Mouse (Mus musculus): ENCODE results near the gene Cdk8.

DNA sequence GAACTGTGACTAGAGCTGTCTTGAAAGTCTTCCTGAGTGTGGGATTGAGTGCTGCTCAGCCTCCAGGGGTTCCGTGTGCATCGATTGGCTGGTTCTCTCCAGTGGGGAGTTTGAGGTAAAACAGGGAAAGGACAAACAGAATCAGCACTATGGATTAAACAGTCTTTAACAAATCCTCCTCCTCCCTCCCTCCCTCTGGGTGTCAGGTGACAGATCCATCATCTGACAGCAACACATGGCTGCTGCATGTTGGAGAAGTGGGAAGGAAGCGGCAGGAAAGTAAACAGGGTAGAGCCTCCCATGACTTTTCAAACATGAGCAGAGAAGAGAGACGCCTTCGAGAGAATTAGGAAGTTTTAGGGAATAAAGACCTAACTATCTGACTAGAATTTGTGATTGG, 59.4 kb downstream of the Cdk8 start:
- no peak for TF ChIP-seq CHD2 (IDR thresholded peaks at IDR 0.05; ENCODE audit: low read depth, low read length)
- TF ChIP-seq ZC3H11A (IDR thresholded peaks at IDR 0.05; ENCODE audit: borderline replicate concordance, low read depth, low read length), result no peak
- TF ChIP-seq HCFC1 (IDR thresholded peaks at IDR 0.05; ENCODE audit: borderline replicate concordance, insufficient read depth, low read length), result no peak
- TF ChIP-seq ZNF384 (IDR thresholded peaks at IDR 0.05; ENCODE audit: low read depth, low read length), result no peak
- TF ChIP-seq MAFK (IDR thresholded peaks at IDR 0.05; ENCODE audit: insufficient read depth, low read depth, low read length), result no peak
